Mouse (Mus musculus) left cerebral cortex, adult 2 months (tissue): Measurements from ENCODE around the gene Ets1. TPM values are rescaled to one million over a fixed set of nuclear protein-coding genes. Genes with fewer than 3 reads are reported as not detected.

Experiments
- DNase-seq, 2 experiments: peaks; one replicate each; pipeline ENCODE4 v3.0.0; 2021 to 2022; ENCODE audit warnings: low spot score in 2 of 2, mixed read lengths in 1 of 2; ENCODE audit errors: extremely low spot score in 1 of 2
- H3K27ac ChIP-seq: fragments of 200-600 bp; 2 replicates; pipeline ENCODE4 v1.8.1; 2022
- H3K4me3 ChIP-seq: fragments of 200-600 bp; 2 replicates; pipeline ENCODE4 v1.8.1; 2022
- CTCF ChIP-seq: fragments of 200-600 bp; IDR thresholded peaks from 2 replicates; pipeline ENCODE4 v1.8.1; 2022; ENCODE audit warnings: antibody characterized with exemption, mild to moderate bottlenecking, moderate library complexity
- intact Hi-C: fragments of 180-260 bp; cut with DNase I; formaldehyde crosslinking; loops from one replicate; pipeline ENCODE4 v1.15.1; 2025
- total RNA-seq, 2 experiments: library from RNA; stranded (reverse); gene quantifications; 2 replicates each; pipeline ENCODE4 v1.2.3; 2021

Gene Ets1
- total RNA-seq, 2 experiments from 2014 or later: 7.8 to 11.2 TPM

DNA sequence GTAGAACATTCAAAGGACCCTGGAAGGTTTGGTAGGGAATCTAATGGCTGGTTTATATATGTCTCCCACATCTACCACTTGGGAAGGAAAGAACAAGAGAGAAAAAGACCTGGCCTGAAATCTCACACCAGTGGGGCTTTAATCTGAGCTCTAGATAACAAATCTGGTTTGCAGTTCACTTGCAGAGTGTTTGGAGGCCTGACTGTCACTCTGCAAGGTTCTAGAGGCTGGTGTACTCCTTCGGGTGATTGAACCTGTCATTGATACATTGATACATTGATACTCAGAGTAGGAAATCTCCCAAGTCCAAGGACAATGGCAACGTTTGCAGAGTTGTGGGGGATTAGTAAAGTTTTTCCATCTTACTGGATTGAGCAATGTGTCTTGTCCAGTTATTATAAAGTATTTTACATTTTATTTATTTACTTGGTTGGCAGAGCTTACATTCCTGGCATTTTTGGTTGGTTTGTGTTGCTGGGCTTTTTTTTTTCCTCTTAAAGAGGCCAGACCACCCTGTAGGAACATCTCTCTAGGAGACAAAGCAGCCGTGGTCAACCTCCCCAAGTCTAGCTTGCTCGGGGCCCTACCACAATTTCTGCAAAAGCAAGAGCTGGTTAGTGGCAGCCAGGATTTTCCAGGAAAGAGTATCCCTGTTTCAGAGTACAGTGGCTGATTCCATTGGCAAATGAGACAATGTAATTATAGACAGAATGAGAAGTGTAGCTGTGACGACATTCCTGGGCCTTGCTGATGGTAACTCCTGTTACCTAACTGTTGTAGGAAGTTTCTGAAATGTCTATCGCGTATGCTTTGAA lies 64.3 kb downstream of the Ets1 start:
- intact Hi-C loops: no loop called here
- TF ChIP-seq CTCF: no peak
- H3K27ac ChIP-seq: no peak overlapping the region; the same call in 1 of the 2 replicates
- no peak for DNase-seq
- H3K4me3 ChIP-seq: no peak overlapping the region

DNA sequence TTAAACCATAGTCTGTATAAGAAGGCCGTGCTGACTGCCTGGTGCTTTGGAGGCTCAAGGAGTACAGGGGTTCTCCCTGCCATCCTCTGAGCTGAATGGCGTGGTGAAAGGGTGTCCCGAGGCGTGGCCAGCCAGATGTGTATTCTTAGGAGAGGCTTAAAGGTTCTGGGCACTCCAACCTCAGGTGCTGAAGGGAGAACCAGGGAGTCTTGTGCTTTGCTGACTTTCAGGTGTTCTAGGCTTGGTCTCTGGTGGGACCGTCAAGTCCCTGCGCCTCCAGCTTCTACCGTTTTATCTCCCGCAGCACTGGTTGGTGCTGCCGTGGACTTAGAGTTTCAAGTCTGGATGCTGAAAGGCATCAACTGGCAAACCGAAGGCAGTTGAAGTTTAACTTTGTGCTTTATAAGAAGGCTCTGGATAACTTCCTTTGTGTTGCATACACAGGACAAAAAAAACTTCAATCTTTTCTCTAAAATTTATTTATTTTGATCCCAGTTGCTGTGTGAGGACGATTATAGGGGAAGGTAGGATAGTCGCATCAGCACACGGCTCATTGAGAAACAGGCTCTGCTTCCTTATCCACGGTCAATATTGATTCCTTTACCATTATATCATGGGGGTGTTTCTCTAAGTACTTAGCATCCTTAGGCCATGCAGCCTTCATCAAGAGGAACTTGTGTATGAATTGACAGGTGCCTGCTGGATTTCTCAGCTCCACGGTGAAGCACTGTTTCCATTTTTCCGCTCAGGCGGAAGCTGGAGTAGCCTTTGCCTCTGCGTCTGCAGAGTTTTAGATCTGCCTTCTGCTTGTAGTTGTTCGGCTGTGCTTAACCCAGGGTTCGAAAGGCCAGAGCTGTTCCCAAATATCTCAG lies 65.3 kb downstream of the Ets1 start:
- no peak for TF ChIP-seq CTCF
- Histone ChIP-seq H3K4me3 (no peak overlapping the region), H3K27ac (no peak overlapping the region)
- DNase-seq: no peak
- intact Hi-C loops: no loop called here

DNA sequence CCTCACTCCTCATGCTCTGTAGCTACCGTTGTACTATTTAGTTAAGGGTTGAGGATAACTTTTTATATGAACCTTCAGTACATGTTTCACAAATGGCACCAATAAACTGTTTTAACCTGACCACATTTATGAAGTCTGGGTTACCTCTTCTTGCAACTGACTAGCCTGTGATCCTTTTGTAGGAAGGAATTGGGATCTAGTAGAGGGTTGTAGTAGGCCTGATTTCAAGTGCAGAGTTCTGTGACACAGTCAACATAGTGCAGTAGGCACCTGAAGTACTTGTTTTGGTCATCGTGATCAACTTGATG lies 65.9 kb downstream of the Ets1 start:
- no peak for DNase-seq
- intact Hi-C loops: no loop called here
- no peak for TF ChIP-seq CTCF
- Histone ChIP-seq H3K4me3 (no peak overlapping the region), H3K27ac (no peak overlapping the region)

DNA sequence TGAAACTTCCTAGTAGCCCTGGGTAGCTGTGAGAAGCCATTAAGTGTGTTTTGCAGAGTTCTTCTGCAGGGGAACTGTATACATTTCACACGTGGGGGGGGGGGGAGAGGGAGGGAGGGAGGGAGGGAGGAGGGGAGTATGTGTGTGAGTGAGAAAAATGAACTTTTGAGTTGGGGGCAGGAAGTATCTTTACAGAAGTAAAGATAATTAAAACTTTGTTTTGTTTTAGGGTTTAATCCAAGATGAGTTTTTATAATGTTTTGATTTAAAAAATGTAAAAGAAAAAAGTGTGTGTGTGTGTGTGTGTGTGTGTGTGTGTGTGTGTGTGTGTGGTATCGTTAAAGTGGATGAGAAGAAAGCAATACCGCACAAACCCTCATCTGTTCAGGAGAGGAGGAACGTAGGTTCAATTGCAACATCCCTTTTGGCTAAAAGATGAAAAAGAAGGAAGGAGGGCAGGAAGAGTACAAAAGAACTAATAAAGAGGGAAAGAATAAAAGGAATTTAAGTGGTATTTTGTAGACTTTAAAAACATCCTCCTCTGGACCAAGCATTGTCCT lies 66.9 kb downstream of the Ets1 start:
- Histone ChIP-seq H3K4me3 (no peak overlapping the region), H3K27ac (no peak overlapping the region)
- no peak for TF ChIP-seq CTCF
- intact Hi-C loops: no loop called here
- DNase-seq: no peak

DNA sequence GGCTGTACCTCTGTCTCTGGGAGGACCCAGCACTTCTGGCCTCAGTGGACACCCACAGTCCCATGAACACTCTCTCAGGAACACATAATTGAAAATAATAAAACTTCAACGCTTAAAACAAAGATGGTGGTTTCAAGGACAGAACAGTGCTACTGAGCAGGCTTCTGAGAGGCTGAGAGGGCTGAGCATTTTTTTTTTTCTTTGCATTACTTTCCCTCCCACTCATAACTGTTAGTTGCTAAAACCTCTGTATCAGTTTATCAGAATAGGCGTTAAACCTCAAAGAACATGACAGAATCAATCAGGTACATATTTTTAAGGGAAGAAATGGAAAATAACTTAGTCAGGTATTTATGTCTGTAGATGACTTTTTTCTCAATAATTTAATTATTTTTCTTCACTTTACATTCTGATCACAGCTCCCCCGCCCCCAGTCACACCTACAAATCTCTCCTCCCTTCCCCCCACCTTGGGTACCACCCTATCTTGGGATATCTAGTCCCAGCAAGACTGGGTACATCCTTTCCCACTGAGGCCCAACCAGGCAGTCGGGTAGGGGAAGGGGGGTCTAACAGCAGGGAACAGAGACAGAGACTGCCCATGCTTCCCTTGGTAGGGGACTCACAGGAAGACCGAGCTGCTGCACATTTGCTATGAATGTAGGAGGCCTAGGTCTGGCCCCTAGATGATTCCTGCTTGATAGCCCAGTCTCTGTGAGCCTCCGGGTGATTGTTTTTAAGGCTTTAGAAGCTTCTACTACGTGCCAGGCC lies 68.1 kb downstream of the Ets1 start:
- no peak overlapping the region for H3K27ac ChIP-seq
- no peak for DNase-seq
- intact Hi-C loops: no loop called here
- no peak for TF ChIP-seq CTCF
- H3K4me3 ChIP-seq: no peak overlapping the region

DNA sequence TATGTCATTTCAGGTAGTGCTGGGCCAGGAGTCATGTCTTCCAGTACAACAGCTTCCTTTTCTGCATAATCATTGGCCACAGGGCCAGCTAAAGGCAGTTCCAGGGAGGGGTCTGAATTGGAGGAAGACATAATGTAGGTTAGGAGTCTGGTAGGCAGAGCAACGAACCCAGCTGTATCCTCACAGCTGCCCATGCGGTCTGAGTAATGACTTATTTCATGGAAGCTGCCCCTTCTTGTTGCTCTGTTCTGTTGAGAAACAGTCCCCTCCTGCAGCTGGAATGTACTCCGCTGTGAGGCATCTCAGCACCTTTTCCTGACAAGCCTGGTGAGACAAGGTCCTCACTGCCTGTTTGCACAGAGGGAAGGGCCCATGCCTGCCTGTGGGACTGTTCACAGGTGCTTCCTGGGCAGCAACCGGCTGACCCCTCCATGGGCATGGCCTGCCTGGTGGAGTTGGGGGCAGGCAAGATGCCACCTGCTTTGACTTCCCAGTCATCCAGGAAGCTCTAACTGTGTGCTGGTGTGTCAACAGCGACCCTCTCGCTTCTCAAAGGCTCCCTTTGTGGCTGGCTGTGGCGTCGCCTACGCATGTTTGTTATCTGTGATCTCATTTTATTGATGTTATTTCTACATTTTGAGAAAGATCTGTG lies 69.9 kb downstream of the Ets1 start:
- intact Hi-C loops: no loop called here
- no peak for TF ChIP-seq CTCF
- DNase-seq: no peak
- H3K27ac ChIP-seq: no peak overlapping the region
- no peak overlapping the region for H3K4me3 ChIP-seq

DNA sequence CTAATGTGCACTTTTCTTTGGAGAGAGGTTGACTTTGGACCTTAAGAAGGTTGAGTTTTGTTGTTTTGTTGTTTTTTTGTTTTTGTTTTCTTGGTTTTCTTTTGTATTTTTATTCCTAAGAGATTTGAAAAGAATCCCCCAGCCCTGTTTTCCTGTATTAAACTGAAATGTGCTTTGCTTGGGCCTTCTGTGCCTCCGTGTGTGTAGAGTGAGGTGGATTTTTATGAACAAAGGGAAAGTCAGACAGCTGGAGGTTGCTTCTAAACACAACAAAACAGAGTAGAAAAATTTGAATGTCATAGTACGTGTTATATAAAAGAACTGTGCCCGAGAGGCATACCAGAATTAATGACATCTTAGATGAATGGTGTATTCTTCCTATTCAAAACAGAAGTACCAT lies 71.4 kb downstream of the Ets1 start:
- DNase-seq: no peak
- Histone ChIP-seq H3K27ac (no peak overlapping the region), H3K4me3 (no peak overlapping the region)
- intact Hi-C loops: no loop called here
- TF ChIP-seq CTCF: no peak

DNA sequence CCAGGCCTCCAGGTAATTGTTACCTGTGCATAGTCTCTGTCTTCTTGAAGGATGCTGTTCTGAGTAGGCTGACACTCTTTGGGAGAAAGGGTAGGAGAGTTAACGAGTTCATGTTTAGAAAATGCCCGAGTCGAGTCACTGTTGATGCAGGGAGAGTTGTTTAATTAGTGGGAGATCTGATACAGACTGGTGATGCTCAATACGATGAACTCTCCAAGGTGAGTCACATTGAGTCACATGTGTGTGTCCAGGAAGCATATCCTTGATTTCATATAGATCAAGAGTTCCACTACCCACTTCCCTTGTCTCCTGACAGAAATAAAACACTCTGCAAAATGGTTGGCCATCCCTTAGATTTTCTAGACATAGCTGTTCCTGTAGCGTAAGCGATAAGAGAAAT lies 72.5 kb downstream of the Ets1 start:
- intact Hi-C loops: no loop called here
- no peak for DNase-seq
- no peak overlapping the region for H3K27ac ChIP-seq
- H3K4me3 ChIP-seq: no peak overlapping the region
- TF ChIP-seq CTCF: no peak

DNA sequence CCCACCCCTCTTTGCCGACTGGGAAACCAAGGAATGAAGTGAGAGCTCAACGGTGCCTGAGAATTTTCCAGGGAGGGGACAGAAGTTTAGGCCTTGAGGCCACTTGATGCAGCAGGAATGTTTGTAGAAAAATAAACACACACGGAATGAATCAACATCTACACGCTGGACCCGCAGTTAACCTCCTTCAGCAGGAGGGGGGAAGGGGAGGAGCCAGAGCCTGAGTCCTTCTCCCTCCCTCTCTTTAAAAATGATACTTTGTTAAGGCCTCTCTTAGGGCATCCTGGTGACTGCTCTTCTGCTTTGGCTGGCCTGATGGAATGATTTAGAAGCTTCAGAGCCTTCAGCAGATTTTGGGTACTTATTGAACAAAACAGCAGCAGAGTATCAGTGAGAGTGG lies 73.3 kb downstream of the Ets1 start:
- DNase-seq: no peak
- Histone ChIP-seq H3K4me3 (no peak overlapping the region), H3K27ac (no peak overlapping the region)
- intact Hi-C loops: no loop called here
- TF ChIP-seq CTCF: no peak

DNA sequence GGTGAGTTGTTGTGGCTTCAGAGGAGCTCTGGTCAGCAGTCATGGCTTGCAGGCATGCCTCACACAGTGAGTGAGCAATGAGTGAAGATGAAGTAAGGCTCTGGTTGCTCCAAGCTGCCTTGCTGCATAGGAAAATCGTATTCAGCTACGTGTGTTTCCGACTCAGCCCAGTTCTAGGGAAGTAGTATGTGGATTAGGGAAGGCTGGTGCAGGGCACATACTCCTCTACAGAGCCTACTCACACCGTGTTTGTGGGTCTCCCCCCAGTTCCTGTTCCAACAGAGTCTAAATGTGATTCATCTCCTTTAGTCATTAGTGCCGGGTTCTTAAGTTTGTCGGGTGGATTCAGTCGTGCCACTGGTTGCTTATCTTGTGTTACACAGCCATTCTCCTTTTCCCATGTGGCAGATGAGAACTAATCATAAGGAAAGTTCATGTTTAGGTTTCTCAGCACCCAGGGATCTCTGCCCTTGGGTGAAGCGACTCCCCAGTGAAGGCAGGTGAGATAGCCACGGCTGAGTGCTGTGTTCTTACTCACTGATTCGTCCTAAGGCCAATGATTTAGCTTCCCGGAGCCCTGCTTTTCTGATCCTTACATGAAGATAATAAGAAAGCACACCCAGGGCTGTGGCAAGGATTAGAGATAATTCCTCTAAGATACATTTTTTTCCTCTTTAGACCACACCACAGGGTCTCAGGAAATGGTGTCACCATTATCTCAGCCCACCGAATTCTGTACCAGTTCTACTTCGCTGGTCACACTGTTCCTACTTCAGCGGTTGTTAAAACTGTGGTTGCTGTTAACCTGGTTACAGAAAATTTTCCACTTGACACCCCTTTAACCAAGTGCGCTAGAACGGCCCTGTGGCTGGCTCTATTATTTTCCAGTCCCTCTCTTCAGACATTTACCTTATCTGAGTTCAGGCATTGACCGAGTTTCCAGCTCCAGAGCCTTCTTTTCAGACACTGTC lies 74.0 kb downstream of the Ets1 start:
- no peak overlapping the region for H3K4me3 ChIP-seq
- intact Hi-C loops: no loop called here
- DNase-seq: no peak
- no peak for TF ChIP-seq CTCF
- no peak overlapping the region for H3K27ac ChIP-seq
